Mouse (Mus musculus): ENCODE results near the gene Prpf4. TPM values are rescaled to one million over a fixed set of nuclear protein-coding genes. Genes with fewer than 3 reads are reported as not detected.

Gene Prpf4
- polyA plus RNA-seq, 1 experiment: 11.3 TPM

- Histone ChIP-seq H3K79me3 (ENCODE audit: low read depth) (peaks cover 50% of the 10 kb centered on the region), H3K79me2 (ENCODE audit: control insufficient read depth, insufficient read depth) (peaks cover 61% of the 10 kb centered on the region), H3K36me3 (ENCODE audit: control insufficient read depth, insufficient read depth) (peaks cover 61% of the 10 kb centered on the region), H3K4me3 (ENCODE audit: insufficient read depth, poor library complexity, severe bottlenecking) (no peak overlapping the region), H3K27me3 (ENCODE audit: control insufficient read depth, insufficient read depth, insufficient read length) (no peaks in the 10 kb centered on the region), H3ac (ENCODE audit: control insufficient read depth, insufficient read length, low read depth) (no peak overlapping the region)
- no peak for TF ChIP-seq MAX (IDR thresholded peaks at IDR 0.05)
- no peak for TF ChIP-seq MYOG (IDR thresholded peaks at IDR 0.05; ENCODE audit: control insufficient read depth, extremely low read depth, insufficient read length)
- TF ChIP-seq MYOD1 (IDR thresholded peaks at IDR 0.05; ENCODE audit: control insufficient read depth, insufficient read length, low read depth): no peak
- no peak for TF ChIP-seq USF1 (IDR thresholded peaks at IDR 0.05; ENCODE audit: low read depth)
- TF ChIP-seq CEBPB (IDR thresholded peaks at IDR 0.05; ENCODE audit: low read depth): no peak
- TF ChIP-seq CTCF (IDR thresholded peaks at IDR 0.05; ENCODE audit: control insufficient read depth, insufficient read depth, insufficient read length): no peak
- TF ChIP-seq FOSL1 (IDR thresholded peaks at IDR 0.05; ENCODE audit: insufficient read depth, low read length, poor library complexity, severe bottlenecking): no peak
Measured at GRCm38 (mm10) chr4:62411606-62412005, 3.0 kb downstream of the Prpf4 start.

DNA sequence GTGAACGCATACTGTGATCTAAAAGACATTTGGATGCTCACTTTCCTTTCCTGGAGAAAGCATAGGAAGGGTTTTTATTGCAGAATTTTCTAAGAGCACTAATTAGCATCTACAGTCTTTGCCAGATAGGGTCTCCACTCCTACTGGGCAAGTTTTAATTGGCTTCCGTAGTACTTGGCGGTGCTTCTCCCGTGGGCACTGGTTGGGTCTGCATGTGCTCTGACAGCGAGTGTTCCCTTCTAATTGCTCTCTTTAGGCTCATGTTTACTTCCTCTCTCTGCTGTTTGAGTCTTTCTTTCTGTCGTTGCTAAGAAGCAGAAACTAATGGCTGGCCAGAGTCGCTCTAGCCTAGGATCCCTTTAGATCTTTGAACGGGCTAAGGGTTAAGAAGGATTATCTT, 9.9 kb downstream of the Prpf4 start:
- H3K4me3 ChIP-seq (ENCODE audit: insufficient read depth, poor library complexity, severe bottlenecking): no peak overlapping the region
- H3ac ChIP-seq (ENCODE audit: control insufficient read depth, insufficient read length, low read depth): no peak overlapping the region
- peaks cover 1% of the 10 kb centered on the region for H3K79me3 ChIP-seq (ENCODE audit: low read depth)
- TF ChIP-seq MYOD1 (IDR thresholded peaks at IDR 0.05; ENCODE audit: control insufficient read depth, insufficient read length, low read depth) (no peak), FOSL1 (IDR thresholded peaks at IDR 0.05; ENCODE audit: insufficient read depth, low read length, poor library complexity, severe bottlenecking) (no peak), CTCF (IDR thresholded peaks at IDR 0.05; ENCODE audit: control insufficient read depth, insufficient read depth, insufficient read length) (no peak), MAX (IDR thresholded peaks at IDR 0.05) (no peak), MYOG (IDR thresholded peaks at IDR 0.05; ENCODE audit: control insufficient read depth, extremely low read depth, insufficient read length) (no peak), USF1 (IDR thresholded peaks at IDR 0.05; ENCODE audit: low read depth) (no peak), CEBPB (IDR thresholded peaks at IDR 0.05; ENCODE audit: low read depth) (no peak)
- H3K36me3 ChIP-seq (ENCODE audit: control insufficient read depth, insufficient read depth): peaks cover 92% of the 10 kb centered on the region
- H3K27me3 ChIP-seq (ENCODE audit: control insufficient read depth, insufficient read depth, insufficient read length): no peaks in the 10 kb centered on the region
- H3K79me2 ChIP-seq (ENCODE audit: control insufficient read depth, insufficient read depth): peaks cover 2% of the 10 kb centered on the region

- TF ChIP-seq MYOD1 (IDR thresholded peaks at IDR 0.05; ENCODE audit: control insufficient read depth, insufficient read length, low read depth) (no peak), CTCF (IDR thresholded peaks at IDR 0.05; ENCODE audit: control insufficient read depth, insufficient read depth, insufficient read length) (no peak), CEBPB (IDR thresholded peaks at IDR 0.05; ENCODE audit: low read depth) (no peak), MYOG (IDR thresholded peaks at IDR 0.05; ENCODE audit: control insufficient read depth, extremely low read depth, insufficient read length) (no peak)
- no peak overlapping the region for H3K4me3 ChIP-seq (ENCODE audit: insufficient read depth, poor library complexity, severe bottlenecking)
- no peak overlapping the region for H3ac ChIP-seq (ENCODE audit: control insufficient read depth, insufficient read length, low read depth)
- peaks cover 1% of the 10 kb centered on the region for H3K79me3 ChIP-seq (ENCODE audit: low read depth)
- H3K27me3 ChIP-seq (ENCODE audit: control insufficient read depth, insufficient read depth, insufficient read length): no peaks in the 10 kb centered on the region
- peaks cover 95% of the 10 kb centered on the region for H3K36me3 ChIP-seq (ENCODE audit: control insufficient read depth, insufficient read depth)
- no peaks in the 10 kb centered on the region for H3K79me2 ChIP-seq (ENCODE audit: control insufficient read depth, insufficient read depth)
Measured at GRCm38 (mm10) chr4:62419091-62419490, 10.5 kb downstream of the Prpf4 start.

DNA sequence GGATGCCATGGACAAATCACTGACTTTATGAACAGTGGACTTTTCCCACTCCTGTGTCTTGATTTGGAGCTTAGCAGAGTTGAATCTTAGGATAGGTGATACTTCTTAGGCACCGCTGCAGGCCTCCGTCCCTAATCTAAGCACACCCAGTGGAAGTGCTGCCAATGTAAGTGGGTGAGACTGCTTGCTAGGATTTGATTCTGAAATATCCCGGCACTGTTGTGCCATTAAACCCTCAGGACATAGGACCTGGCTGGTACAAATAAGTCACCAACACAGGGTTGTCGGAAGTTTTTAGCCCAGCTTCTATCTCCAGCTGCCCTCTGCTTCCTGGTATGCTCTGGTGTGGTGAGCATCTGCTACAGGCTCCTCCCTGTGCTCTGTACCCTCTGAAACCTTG, 17.3 kb downstream of the Prpf4 start:
- TF ChIP-seq MYOG (IDR thresholded peaks at IDR 0.05; ENCODE audit: control insufficient read depth, extremely low read depth, insufficient read length): no peak
- no peak for TF ChIP-seq USF1 (IDR thresholded peaks at IDR 0.05; ENCODE audit: low read depth)
- Histone ChIP-seq H3ac (ENCODE audit: control insufficient read depth, insufficient read length, low read depth) (no peak overlapping the region), H3K4me3 (ENCODE audit: insufficient read depth, poor library complexity, severe bottlenecking) (no peak overlapping the region), H3K79me2 (ENCODE audit: control insufficient read depth, insufficient read depth) (no peaks in the 10 kb centered on the region), H3K27me3 (ENCODE audit: control insufficient read depth, insufficient read depth, insufficient read length) (no peaks in the 10 kb centered on the region), H3K36me3 (ENCODE audit: control insufficient read depth, insufficient read depth) (peaks cover 44% of the 10 kb centered on the region), H3K79me3 (ENCODE audit: low read depth) (no peaks in the 10 kb centered on the region)

DNA sequence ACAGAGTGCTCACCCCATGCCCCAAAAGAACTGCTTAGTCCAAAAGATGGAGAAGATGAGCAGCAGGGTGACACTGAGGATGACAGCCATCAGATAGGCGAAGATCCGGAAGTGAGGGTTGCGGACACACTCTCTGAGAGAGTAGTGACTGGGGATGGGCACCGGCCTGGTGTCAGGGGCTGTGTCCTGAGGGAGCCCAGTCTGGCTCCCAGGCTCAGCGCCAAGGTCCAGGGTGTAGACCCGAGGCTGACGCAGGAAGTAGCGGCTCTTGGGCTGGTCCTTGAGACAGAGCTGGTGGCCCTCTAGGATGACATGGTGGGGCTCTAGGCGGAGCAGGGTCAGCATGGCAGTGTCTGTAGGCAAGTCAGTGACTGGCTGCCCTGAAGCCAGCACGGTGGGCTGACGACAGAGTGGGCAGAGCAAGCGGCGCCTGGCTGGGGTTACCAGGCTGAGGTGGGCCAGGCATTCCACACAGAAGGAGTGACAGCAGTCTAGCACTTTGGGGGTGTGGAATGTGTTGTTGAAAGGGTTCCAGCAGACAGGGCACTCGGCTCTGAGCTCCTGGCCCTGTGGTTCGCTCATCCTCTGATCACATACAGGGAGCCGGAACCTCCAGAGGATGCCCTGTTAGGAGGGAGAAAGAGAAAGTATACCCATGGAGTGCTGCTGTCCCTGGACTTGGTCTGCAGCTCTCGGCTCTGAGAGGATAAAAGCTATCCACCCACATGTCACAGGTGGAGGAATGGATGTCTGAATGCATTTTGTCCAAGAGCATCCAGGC, 19.6 kb downstream of the Prpf4 start:
- no peaks in the 10 kb centered on the region for H3K79me2 ChIP-seq (ENCODE audit: control insufficient read depth, insufficient read depth)
- no peaks in the 10 kb centered on the region for H3K27me3 ChIP-seq (ENCODE audit: control insufficient read depth, insufficient read depth, insufficient read length)
- peaks cover 22% of the 10 kb centered on the region for H3K36me3 ChIP-seq (ENCODE audit: control insufficient read depth, insufficient read depth)
- no peaks in the 10 kb centered on the region for H3K79me3 ChIP-seq (ENCODE audit: low read depth)
- TF ChIP-seq MAX (IDR thresholded peaks at IDR 0.05) (no peak), CEBPB (IDR thresholded peaks at IDR 0.05; ENCODE audit: low read depth) (no peak), USF1 (IDR thresholded peaks at IDR 0.05; ENCODE audit: low read depth) (no peak), MYOD1 (IDR thresholded peaks at IDR 0.05; ENCODE audit: control insufficient read depth, insufficient read length, low read depth) (no peak), MYOG (IDR thresholded peaks at IDR 0.05; ENCODE audit: control insufficient read depth, extremely low read depth, insufficient read length) (no peak), FOSL1 (IDR thresholded peaks at IDR 0.05; ENCODE audit: insufficient read depth, low read length, poor library complexity, severe bottlenecking) (no peak), CTCF (IDR thresholded peaks at IDR 0.05; ENCODE audit: control insufficient read depth, insufficient read depth, insufficient read length) (no peak)
- H3K4me3 ChIP-seq (ENCODE audit: insufficient read depth, poor library complexity, severe bottlenecking): no peak overlapping the region
- no peak overlapping the region for H3ac ChIP-seq (ENCODE audit: control insufficient read depth, insufficient read length, low read depth)

DNA sequence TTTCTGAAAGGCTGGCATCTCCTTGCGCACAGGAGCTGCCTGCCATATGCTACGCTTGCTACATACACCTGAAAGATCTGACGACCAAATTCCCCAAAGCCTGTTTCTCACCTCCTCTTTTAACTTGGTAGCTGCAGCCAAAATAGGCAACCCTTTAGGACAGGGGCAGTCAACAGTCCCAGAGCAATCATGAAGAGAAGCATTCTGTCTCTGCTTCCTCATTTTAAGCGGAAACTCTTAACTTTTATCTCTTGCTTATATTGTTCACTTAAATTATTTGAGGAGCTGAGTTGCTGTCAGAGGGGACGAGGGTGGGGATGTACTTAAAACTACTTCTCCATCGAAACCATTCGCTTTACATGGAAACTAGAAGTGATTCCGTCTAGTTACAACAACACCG, 21.0 kb downstream of the Prpf4 start:
- Histone ChIP-seq H3K4me3 (ENCODE audit: insufficient read depth, poor library complexity, severe bottlenecking) (no peak overlapping the region), H3ac (ENCODE audit: control insufficient read depth, insufficient read length, low read depth) (no peak overlapping the region), H3K36me3 (ENCODE audit: control insufficient read depth, insufficient read depth) (peaks cover 7% of the 10 kb centered on the region), H3K27me3 (ENCODE audit: control insufficient read depth, insufficient read depth, insufficient read length) (no peaks in the 10 kb centered on the region), H3K79me3 (ENCODE audit: low read depth) (no peaks in the 10 kb centered on the region), H3K79me2 (ENCODE audit: control insufficient read depth, insufficient read depth) (no peaks in the 10 kb centered on the region)
- TF ChIP-seq MYOG (IDR thresholded peaks at IDR 0.05; ENCODE audit: control insufficient read depth, extremely low read depth, insufficient read length): no peak
- no peak for TF ChIP-seq CEBPB (IDR thresholded peaks at IDR 0.05; ENCODE audit: low read depth)
- TF ChIP-seq CTCF (IDR thresholded peaks at IDR 0.05; ENCODE audit: control insufficient read depth, insufficient read depth, insufficient read length): no peak
- TF ChIP-seq MAX (IDR thresholded peaks at IDR 0.05): no peak
- no peak for TF ChIP-seq USF1 (IDR thresholded peaks at IDR 0.05; ENCODE audit: low read depth)

All from C2C12 (cell line).